Mouse (Mus musculus) heart, postnatal 14 days (tissue): ENCODE data around the gene Prr36. TPM values are rescaled to one million over a fixed set of nuclear protein-coding genes. Genes with fewer than 3 reads are reported as not detected.
"Not testable (repeated sequence)": the region's sequence is repeated elsewhere in the genome, so short reads cannot be mapped to it uniquely, and the experiment has no call there.

ENCODE experiments used
- DNase-seq, 2 experiments: peaks; one replicate each; pipeline ENCODE4 v3.0.0; 2021 to 2022
- intact Hi-C: fragments of 180-260 bp; cut with DNase I; formaldehyde crosslinking; loops from one replicate; pipeline ENCODE4 v1.15.1; 2025
- long read RNA-seq, 2 experiments: library from polyadenylated mRNA; stranded (forward); transcript quantifications; one replicate each; pipeline ENCODE4 v2.0.0; 2021
- total RNA-seq, 2 experiments: library from RNA; stranded (reverse); gene quantifications; 2 replicates each; pipeline ENCODE4 v1.2.3; 2021

Prr36 gene
- total RNA-seq: under 1 TPM in 1 of 2 experiments, not detected in 1; 0.05 TPM
- long read RNA-seq, experiment 1: 0 reads
- long read RNA-seq, experiment 2: 0 reads

GRCm38 (mm10) chr8:4216791-4217621 is at the start of gene Prr36:
Gene Prr36 (minus strand): TSS chr8:4217459.
- no peak for DNase-seq
- intact Hi-C loops: no loop called here

- no peak for DNase-seq
- intact Hi-C loops: no loop called here
Measured at GRCm38 (mm10) chr8:4265160-4265914, 48.1 kb upstream of the Prr36 start.

- DNase-seq: no peak
- intact Hi-C loops: no loop called here
Measured at GRCm38 (mm10) chr8:4263105-4263791, 46.0 kb upstream of the Prr36 start.

- intact Hi-C loops: loop anchor here (2.0 kb wide), 1 partner anchor 119 kb away; no protein-coding TSS in a partner anchor
- DNase-seq: no peak
Measured at GRCm38 (mm10) chr8:4259805-4260170, 42.5 kb upstream of the Prr36 start.

GRCm38 (mm10) chr8:4259125-4259804 is 42.0 kb upstream of the Prr36 start, which contains the start of gene Ctxn1:
Gene Ctxn1 (minus strand): TSS chr8:4259274.
- intact Hi-C loops: loop anchor here (2.0 kb wide), 1 partner anchor 118 kb away; no protein-coding TSS in a partner anchor
- DNase-seq: peak; percentile 97 to 98

GRCm38 (mm10) chr8:4258678-4259077 is 41.4 kb upstream of the Prr36 start:
- peak in 1 of 2 experiments; percentile 20 for DNase-seq

GRCm38 (mm10) chr8:4258233-4258632 is 41.0 kb upstream of the Prr36 start:
- peak; percentile 76 to 84 for DNase-seq
- intact Hi-C loops: loop anchor here (2.0 kb wide), 1 partner anchor 117 kb away; no protein-coding TSS in a partner anchor

More at GRCm38 (mm10) chr8:4258678-4259077, 41.4 kb upstream of the Prr36 start:
- intact Hi-C loops: loop anchor here (2.0 kb wide), 1 partner anchor 118 kb away; no protein-coding TSS in a partner anchor

- intact Hi-C loops: no loop called here
- no peak for DNase-seq
Measured at GRCm38 (mm10) chr8:4257350-4257749, 40.1 kb upstream of the Prr36 start.

GRCm38 (mm10) chr8:4256911-4257310 is 39.7 kb upstream of the Prr36 start:
- no peak for DNase-seq
- intact Hi-C loops: no loop called here

- intact Hi-C loops, DNase-seq: not testable (repeated sequence)
Measured at GRCm38 (mm10) chr8:4255471-4255870, 38.2 kb upstream of the Prr36 start.

GRCm38 (mm10) chr8:4254001-4254400 is 36.7 kb upstream of the Prr36 start:
- DNase-seq: peak; percentile 53 to 69
- intact Hi-C loops: loop anchor here (5.0 kb wide), 1 partner anchor 62 kb away; no protein-coding TSS in a partner anchor

GRCm38 (mm10) chr8:4252934-4253841 is 35.9 kb upstream of the Prr36 start, which contains the start of gene Snapc2:
Gene Snapc2 (plus strand): TSS chr8:4253080.
- intact Hi-C loops: loop anchor here (5.0 kb wide), 1 partner anchor 61 kb away; no protein-coding TSS in a partner anchor
- peak; percentile 95 to 96 for DNase-seq

GRCm38 (mm10) chr8:4252116-4252760 is 35.0 kb upstream of the Prr36 start:
- DNase-seq: no peak
- intact Hi-C loops: loop anchor here (5.0 kb wide), 1 partner anchor 60 kb away; no protein-coding TSS in a partner anchor

GRCm38 (mm10) chr8:4250306-4250970 is 33.2 kb upstream of the Prr36 start:
- peak; percentile 89 to 92 for DNase-seq
- intact Hi-C loops: loop anchor here (2.0 to 5.0 kb wide), 2 partner anchors 58 to 72 kb away; no protein-coding TSS in a partner anchor

- peak; percentile 43 to 57 for DNase-seq
- intact Hi-C loops: no loop called here
Measured at GRCm38 (mm10) chr8:4249213-4249612, 32.0 kb upstream of the Prr36 start.

- intact Hi-C loops: no loop called here
- DNase-seq: no peak
Measured at GRCm38 (mm10) chr8:4247951-4248540, 30.8 kb upstream of the Prr36 start, which contains the start of gene Tgfbr3l. Gene Tgfbr3l (plus strand): TSS chr8:4248214.

GRCm38 (mm10) chr8:4247241-4247640 is 30.0 kb upstream of the Prr36 start:
- no peak for DNase-seq
- intact Hi-C loops: no loop called here
